10 mouse cellular contexts compared by ENCODE assay signal in the genomic region with DNA sequence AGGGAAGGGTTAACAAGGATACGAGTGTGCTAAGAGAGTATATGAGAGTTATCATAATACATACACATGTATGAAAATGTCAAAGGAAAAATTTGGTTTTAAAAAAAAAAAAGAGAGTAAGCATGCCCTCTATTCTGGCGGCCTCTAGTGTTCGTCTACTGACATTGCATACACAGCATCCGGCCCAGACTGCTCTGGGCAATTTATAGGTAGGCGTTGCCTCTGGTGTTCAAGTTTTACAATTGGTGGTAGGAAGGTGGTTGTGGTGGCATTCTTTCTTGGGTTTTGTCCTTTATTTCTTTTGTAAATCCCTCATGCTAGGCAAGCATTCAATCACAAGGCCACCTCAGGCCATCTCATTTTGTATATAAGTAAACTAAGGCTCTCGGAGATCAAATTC. TPM values are rescaled to one million over a fixed set of nuclear protein-coding genes. Genes with fewer than 3 reads are reported as not detected.
DNase-seq lines count a peak whose midpoint lies in the region; ATAC-seq and TF ChIP-seq lines count a peak whose summit lies in the region.
"Had no signal": no experiment of that assay in that cellular context is flagged by ENCODE, and none has a peak within 500 bp of the region (broad histone marks: within the 10 kb centered on the region; RNA-seq: fewer than 3 reads in every experiment).

No protein-coding gene starts in this region.

- no peaks in the 10 kb centered on the region for H3K36me3 ChIP-seq in kidney, embryonic 16.5 days (ENCODE audit: insufficient read depth, low read length)
- no peaks in the 10 kb centered on the region for H3K36me3 ChIP-seq in G1E (replicated peaks)
- H3K36me3 ChIP-seq: heart, embryonic 13.5 days had no signal

- H3K4me1 ChIP-seq in kidney, embryonic 16.5 days (ENCODE audit: insufficient read depth, low read length): no peaks in the 10 kb centered on the region
- no peaks in the 10 kb centered on the region for H3K4me1 ChIP-seq in G1E (ENCODE audit: insufficient read depth, low read depth, low read length)
- no peaks in the 10 kb centered on the region for H3K4me1 ChIP-seq in bone marrow macrophage, adult 2 months (ENCODE audit: control insufficient read depth, insufficient read depth, low read length)
- H3K4me1 ChIP-seq: heart, embryonic 13.5 days had no signal

- H3K9ac ChIP-seq in kidney, embryonic 16.5 days (replicated peaks; ENCODE audit: low read length): no peak overlapping the region
- H3K9ac ChIP-seq: heart, embryonic 13.5 days had no signal

- TF ChIP-seq CTCF in G1E (IDR thresholded peaks at IDR 0.05; ENCODE audit: low read depth, low read length): peak; percentile 32; the same call in 1 of the 2 replicates
- TF ChIP-seq CTCF in bone marrow macrophage, adult 2 months (IDR thresholded peaks at IDR 0.05; ENCODE audit: low read depth, low read length): peak; percentile 50

- H3K4me3 ChIP-seq in kidney, embryonic 16.5 days (ENCODE audit: low read length): no peak overlapping the region
- H3K4me3 ChIP-seq in G1E (ENCODE audit: low read depth, low read length): no peak overlapping the region
- no peak overlapping the region for H3K4me3 ChIP-seq in bone marrow macrophage, adult 2 months (ENCODE audit: insufficient read depth, low read length)
- H3K4me3 ChIP-seq: heart, embryonic 13.5 days had no signal

- DNase-seq in kidney, adult 18-20 months: peak; percentile 33
- DNase-seq in G1E (ENCODE audit: low spot score): no peak
- DNase-seq in frontal cortex, adult 2 months (ENCODE audit: extremely low spot score in 1 of 2, low spot score in 1 of 2): peak; percentile 26 to 80
- peak; percentile 52 for DNase-seq in left cerebral cortex, adult 11 months (ENCODE audit: low spot score)
- peak; percentile 78 for DNase-seq in retina, embryonic 14.5 days (ENCODE audit: low spot score)
- DNase-seq in T-cell, adult 2 months (ENCODE audit: low spot score): no peak

- ATAC-seq in kidney, embryonic 16.5 days (ENCODE audit: low FRiP score, low TSS enrichment): no peak
- ATAC-seq in G1E (ENCODE audit: extremely low read depth, insufficient number of reproducible peaks, low FRiP score, poor library complexity, severe bottlenecking): no peak

- H3K9me3 ChIP-seq in kidney, embryonic 16.5 days (ENCODE audit: low read length): no peaks in the 10 kb centered on the region
- H3K9me3 ChIP-seq in G1E (replicated peaks): peaks cover 27% of the 10 kb centered on the region

- no peaks in the 10 kb centered on the region for H3K27me3 ChIP-seq in kidney, embryonic 16.5 days (ENCODE audit: insufficient read depth, low read length)
- no peaks in the 10 kb centered on the region for H3K27me3 ChIP-seq in G1E (ENCODE audit: insufficient read depth, low read length)

- no peak for TF ChIP-seq POLR2A in bone marrow macrophage, adult 2 months (IDR thresholded peaks at IDR 0.05; ENCODE audit: borderline replicate concordance, low read depth, low read length)

- no peak overlapping the region for H3K4me2 ChIP-seq in kidney, embryonic 16.5 days (replicated peaks; ENCODE audit: low read depth, low read length)
- H3K4me2 ChIP-seq: heart, embryonic 13.5 days had no signal

- H3K27ac ChIP-seq in kidney, embryonic 16.5 days (ENCODE audit: low read length): no peak overlapping the region
- H3K27ac ChIP-seq in bone marrow macrophage, adult 2 months (ENCODE audit: insufficient read depth, low read depth, low read length): no peak overlapping the region
- H3K27ac ChIP-seq: heart, embryonic 13.5 days had no signal

- WGBS in kidney, embryonic 16.5 days: 25% methylated on average over 6 of the region's 6 CpGs

RNA-seq across cellular contexts. Expression of a gene that starts 11.1 kb away (rescaled TPM):
- not detected in 2 replicates for polyA plus RNA-seq in kidney, embryonic 16.5 days (2015; fragmentation: Nextera tagmentation; extraction: Ambion mirVana)
- not detected in 2 replicates for total RNA-seq in G1E (2014; fragmentation: Nextera tagmentation)
- total RNA-seq in G1E (2017): not detected in 2 replicates
- polyA plus RNA-seq in G1E (2012): not detected in 2 replicates
- not detected in 2 replicates for polyA plus RNA-seq in bone marrow macrophage, adult 2 months (2012; ENCODE audit: insufficient read depth, insufficient read length, missing spikeins)
- polyA plus RNA-seq in frontal cortex, adult 2 months (2012; rRNA removed): not detected in 2 replicates
- polyA plus RNA-seq: heart, embryonic 13.5 days had no signal

RNA-seq across cellular contexts. Expression of a gene that starts 11.2 kb away (rescaled TPM):
- polyA plus RNA-seq in kidney, embryonic 16.5 days (2015; fragmentation: Nextera tagmentation; extraction: Ambion mirVana): not detected in 2 replicates
- total RNA-seq in G1E (2014; fragmentation: Nextera tagmentation): not detected in 2 replicates
- total RNA-seq in G1E (2017): not detected in 2 replicates
- polyA plus RNA-seq in G1E (2012): not detected in 2 replicates
- polyA plus RNA-seq in bone marrow macrophage, adult 2 months (2012; ENCODE audit: insufficient read depth, insufficient read length, missing spikeins): not detected in 2 replicates
- not detected in 2 replicates for polyA plus RNA-seq in frontal cortex, adult 2 months (2012; rRNA removed)
- polyA plus RNA-seq: heart, embryonic 13.5 days; neural tube, embryonic 14.5 days had no signal

RNA-seq across cellular contexts. Expression of a gene that starts 18.4 kb away (rescaled TPM):
- polyA plus RNA-seq in kidney, embryonic 16.5 days (2015; fragmentation: Nextera tagmentation; extraction: Ambion mirVana): not detected in 2 replicates
- not detected in 2 replicates for total RNA-seq in G1E (2014; fragmentation: Nextera tagmentation)
- 0.06 and 0.11 TPM in 2 replicates for total RNA-seq in G1E (2017)
- polyA plus RNA-seq in G1E (2012): not detected in 2 replicates
- polyA plus RNA-seq in bone marrow macrophage, adult 2 months (2012; ENCODE audit: insufficient read depth, insufficient read length, missing spikeins): not detected in 2 replicates
- polyA plus RNA-seq in frontal cortex, adult 2 months (2012; rRNA removed): 0.08 TPM in 1 of 2 replicates, not detected in the other
- polyA plus RNA-seq: heart, embryonic 13.5 days had no signal

RNA-seq across cellular contexts. Expression of a gene that starts 24.8 kb away (rescaled TPM):
- 0.10 TPM in 1 of 2 replicates, not detected in the other for polyA plus RNA-seq in kidney, embryonic 16.5 days (2015; fragmentation: Nextera tagmentation; extraction: Ambion mirVana)
- total RNA-seq in G1E (2014; fragmentation: Nextera tagmentation): not detected in 2 replicates
- total RNA-seq in G1E (2017): not detected in 2 replicates
- polyA plus RNA-seq in G1E (2012): not detected in 2 replicates
- polyA plus RNA-seq in bone marrow macrophage, adult 2 months (2012; ENCODE audit: insufficient read depth, insufficient read length, missing spikeins): not detected in 2 replicates
- not detected in 2 replicates for polyA plus RNA-seq in frontal cortex, adult 2 months (2012; rRNA removed)
- polyA plus RNA-seq: heart, embryonic 13.5 days; neural tube, embryonic 14.5 days had no signal

RNA-seq across cellular contexts. Expression of a gene that starts 26.0 kb away (rescaled TPM):
- polyA plus RNA-seq in kidney, embryonic 16.5 days (2015; fragmentation: Nextera tagmentation; extraction: Ambion mirVana): not detected in 2 replicates
- total RNA-seq in G1E (2014; fragmentation: Nextera tagmentation): not detected in 2 replicates
- not detected in 2 replicates for total RNA-seq in G1E (2017)
- polyA plus RNA-seq in G1E (2012): not detected in 2 replicates
- not detected in 2 replicates for polyA plus RNA-seq in bone marrow macrophage, adult 2 months (2012; ENCODE audit: insufficient read depth, insufficient read length, missing spikeins)
- polyA plus RNA-seq in frontal cortex, adult 2 months (2012; rRNA removed): not detected in 2 replicates
- polyA plus RNA-seq: heart, embryonic 13.5 days; neural tube, embryonic 14.5 days had no signal

Comparison
In these comparisons a context has a peak if more than half of its experiments do, and no peak if none do; other contexts are left out.
1. DNase-seq: peak in kidney, adult 18-20 months (single experiment), frontal cortex, adult 2 months (2 of 2), left cerebral cortex, adult 11 months (single experiment) and retina, embryonic 14.5 days (single experiment); none in G1E (single experiment) and T-cell, adult 2 months (single experiment).